Mouse (Mus musculus): ENCODE measurements around the gene Creb1. TPM values are rescaled to one million over a fixed set of nuclear protein-coding genes. Genes with fewer than 3 reads are reported as not detected.
"Not testable (repeated sequence)": the region's sequence is repeated elsewhere in the genome, so short reads cannot be mapped to it uniquely, and the experiment has no call there.

Creb1 gene
- polyA plus RNA-seq, 1 experiment from 2014 or later = 58.1 TPM

- no peak overlapping the region for H3K27ac ChIP-seq (replicated peaks; ENCODE audit: low read depth, low read length)
- DNase-seq = no peak
- H3K4me2 ChIP-seq (ENCODE audit: low read length) = no peak overlapping the region
- no peak overlapping the region for H3K4me3 ChIP-seq (replicated peaks; ENCODE audit: low read depth, low read length)
- H3K4me1 ChIP-seq (ENCODE audit: control insufficient read depth, insufficient read depth, low read length) = no peaks in the 10 kb centered on the region
- H3K9ac ChIP-seq (replicated peaks; ENCODE audit: low read length) = no peak overlapping the region
- ATAC-seq (ENCODE audit: low FRiP score, low TSS enrichment) = no peak
- no peaks in the 10 kb centered on the region for H3K27me3 ChIP-seq (ENCODE audit: control insufficient read depth, insufficient read depth, low read length)
- 95% methylated on average over 3 of the region's 3 CpGs for WGBS
- peaks cover 33% of the 10 kb centered on the region for H3K36me3 ChIP-seq (ENCODE audit: control insufficient read depth, insufficient read depth, low read length)
- H3K9me3 ChIP-seq (ENCODE audit: control insufficient read depth, low read length) = no peaks in the 10 kb centered on the region
These were observed 27.7 kb downstream of the Creb1 start for GRCm38 (mm10) chr1:64560105-64560504.

GRCm38 (mm10) chr1:64568206-64568605, 35.8 kb downstream of the Creb1 start:
- Histone ChIP-seq H3K4me1 (ENCODE audit: control insufficient read depth, insufficient read depth, low read length) (no peaks in the 10 kb centered on the region), H3K9ac (replicated peaks; ENCODE audit: low read length) (no peak overlapping the region), H3K4me3 (replicated peaks; ENCODE audit: low read depth, low read length) (no peak overlapping the region), H3K4me2 (ENCODE audit: low read length) (no peak overlapping the region), H3K9me3 (ENCODE audit: control insufficient read depth, low read length) (no peaks in the 10 kb centered on the region), H3K27me3 (ENCODE audit: control insufficient read depth, insufficient read depth, low read length) (no peaks in the 10 kb centered on the region), H3K36me3 (ENCODE audit: control insufficient read depth, insufficient read depth, low read length) (peaks cover 44% of the 10 kb centered on the region), H3K27ac (replicated peaks; ENCODE audit: low read depth, low read length) (no peak overlapping the region)
- no peak for DNase-seq
- ATAC-seq (ENCODE audit: low FRiP score, low TSS enrichment) = no peak

- WGBS = 86% methylated on average over 7 of the region's 7 CpGs
- H3K9ac ChIP-seq (replicated peaks; ENCODE audit: low read length) = no peak overlapping the region
- H3K36me3 ChIP-seq (ENCODE audit: control insufficient read depth, insufficient read depth, low read length) = peaks cover 46% of the 10 kb centered on the region
- no peak overlapping the region for H3K4me3 ChIP-seq (replicated peaks; ENCODE audit: low read depth, low read length)
- DNase-seq = no peak
- no peaks in the 10 kb centered on the region for H3K27me3 ChIP-seq (ENCODE audit: control insufficient read depth, insufficient read depth, low read length)
- no peak overlapping the region for H3K4me2 ChIP-seq (ENCODE audit: low read length)
- H3K9me3 ChIP-seq (ENCODE audit: control insufficient read depth, low read length) = no peaks in the 10 kb centered on the region
- no peak for ATAC-seq (ENCODE audit: low FRiP score, low TSS enrichment)
- no peaks in the 10 kb centered on the region for H3K4me1 ChIP-seq (ENCODE audit: control insufficient read depth, insufficient read depth, low read length)
- H3K27ac ChIP-seq (replicated peaks; ENCODE audit: low read depth, low read length) = no peak overlapping the region
These were observed 43.6 kb downstream of the Creb1 start for GRCm38 (mm10) chr1:64576022-64576421.

- no peak overlapping the region for H3K4me2 ChIP-seq (ENCODE audit: low read length)
These were observed 44.3 kb downstream of the Creb1 start for GRCm38 (mm10) chr1:64576732-64577131.

GRCm38 (mm10) chr1:64577911-64578310, 45.5 kb downstream of the Creb1 start:
- not testable (repeated sequence) for H3K4me1 ChIP-seq (ENCODE audit: control insufficient read depth, insufficient read depth, low read length); ATAC-seq (ENCODE audit: low FRiP score, low TSS enrichment); H3K27ac ChIP-seq (replicated peaks; ENCODE audit: low read depth, low read length); DNase-seq; H3K27me3 ChIP-seq (ENCODE audit: control insufficient read depth, insufficient read depth, low read length); H3K4me2 ChIP-seq (ENCODE audit: low read length); H3K9ac ChIP-seq (replicated peaks; ENCODE audit: low read length); H3K9me3 ChIP-seq (ENCODE audit: control insufficient read depth, low read length); H3K4me3 ChIP-seq (replicated peaks; ENCODE audit: low read depth, low read length)
- peaks cover 53% of the 10 kb centered on the region for H3K36me3 ChIP-seq (ENCODE audit: control insufficient read depth, insufficient read depth, low read length)
- 54% methylated on average over 9 of the region's 9 CpGs for WGBS

More at GRCm38 (mm10) chr1:64576732-64577131, 44.3 kb downstream of the Creb1 start:
- no peak overlapping the region for H3K4me3 ChIP-seq (replicated peaks; ENCODE audit: low read depth, low read length)
- no peak overlapping the region for H3K9ac ChIP-seq (replicated peaks; ENCODE audit: low read length)
- H3K4me1 ChIP-seq (ENCODE audit: control insufficient read depth, insufficient read depth, low read length) = no peaks in the 10 kb centered on the region
- H3K27me3 ChIP-seq (ENCODE audit: control insufficient read depth, insufficient read depth, low read length) = no peaks in the 10 kb centered on the region
- no peaks in the 10 kb centered on the region for H3K9me3 ChIP-seq (ENCODE audit: control insufficient read depth, low read length)
- peaks cover 50% of the 10 kb centered on the region for H3K36me3 ChIP-seq (ENCODE audit: control insufficient read depth, insufficient read depth, low read length)
- 65% methylated on average over 2 of the region's 2 CpGs for WGBS
- no peak overlapping the region for H3K27ac ChIP-seq (replicated peaks; ENCODE audit: low read depth, low read length)
- ATAC-seq (ENCODE audit: low FRiP score, low TSS enrichment) (no peak), DNase-seq (no peak)

- Histone ChIP-seq H3K4me1 (ENCODE audit: control insufficient read depth, insufficient read depth, low read length) (no peaks in the 10 kb centered on the region), H3K9ac (replicated peaks; ENCODE audit: low read length) (no peak overlapping the region), H3K36me3 (ENCODE audit: control insufficient read depth, insufficient read depth, low read length) (peaks cover 51% of the 10 kb centered on the region), H3K27ac (replicated peaks; ENCODE audit: low read depth, low read length) (no peak overlapping the region), H3K4me3 (replicated peaks; ENCODE audit: low read depth, low read length) (no peak overlapping the region), H3K27me3 (ENCODE audit: control insufficient read depth, insufficient read depth, low read length) (no peaks in the 10 kb centered on the region), H3K9me3 (ENCODE audit: control insufficient read depth, low read length) (no peaks in the 10 kb centered on the region), H3K4me2 (ENCODE audit: low read length) (no peak overlapping the region)
- no peak for DNase-seq
- no peak for ATAC-seq (ENCODE audit: low FRiP score, low TSS enrichment)
- 93% methylated on average over 3 of the region's 3 CpGs for WGBS
These were observed 46.4 kb downstream of the Creb1 start for GRCm38 (mm10) chr1:64578801-64579200.

- WGBS = 70% methylated on average over 5 of the region's 5 CpGs
- no peak overlapping the region for H3K4me3 ChIP-seq (replicated peaks; ENCODE audit: low read depth, low read length)
- no peak overlapping the region for H3K27ac ChIP-seq (replicated peaks; ENCODE audit: low read depth, low read length)
- H3K4me1 ChIP-seq (ENCODE audit: control insufficient read depth, insufficient read depth, low read length) = no peaks in the 10 kb centered on the region
- no peak for DNase-seq
- H3K9ac ChIP-seq (replicated peaks; ENCODE audit: low read length) = no peak overlapping the region
- no peaks in the 10 kb centered on the region for H3K27me3 ChIP-seq (ENCODE audit: control insufficient read depth, insufficient read depth, low read length)
- H3K36me3 ChIP-seq (ENCODE audit: control insufficient read depth, insufficient read depth, low read length) = peaks cover 28% of the 10 kb centered on the region
- ATAC-seq (ENCODE audit: low FRiP score, low TSS enrichment) = no peak
- no peaks in the 10 kb centered on the region for H3K9me3 ChIP-seq (ENCODE audit: control insufficient read depth, low read length)
- H3K4me2 ChIP-seq (ENCODE audit: low read length) = no peak overlapping the region
These were observed 66.5 kb downstream of the Creb1 start for GRCm38 (mm10) chr1:64598926-64599325.

GRCm38 (mm10) chr1:64600413-64601077, 68.1 kb downstream of the Creb1 start:
- no peak for DNase-seq
- no peak for ATAC-seq (ENCODE audit: low FRiP score, low TSS enrichment)
- H3K9me3 ChIP-seq (ENCODE audit: control insufficient read depth, low read length) = no peaks in the 10 kb centered on the region
- H3K27ac ChIP-seq (replicated peaks; ENCODE audit: low read depth, low read length) = no peak overlapping the region
- no peak overlapping the region for H3K4me2 ChIP-seq (ENCODE audit: low read length)
- 90% methylated on average over 7 of the region's 7 CpGs for WGBS
- no peaks in the 10 kb centered on the region for H3K4me1 ChIP-seq (ENCODE audit: control insufficient read depth, insufficient read depth, low read length)
- no peak overlapping the region for H3K4me3 ChIP-seq (replicated peaks; ENCODE audit: low read depth, low read length)
- peaks cover 28% of the 10 kb centered on the region for H3K36me3 ChIP-seq (ENCODE audit: control insufficient read depth, insufficient read depth, low read length)
- H3K9ac ChIP-seq (replicated peaks; ENCODE audit: low read length) = no peak overlapping the region
- no peaks in the 10 kb centered on the region for H3K27me3 ChIP-seq (ENCODE audit: control insufficient read depth, insufficient read depth, low read length)

GRCm38 (mm10) chr1:64601242-64601842, 68.9 kb downstream of the Creb1 start:
- Histone ChIP-seq H3K36me3 (ENCODE audit: control insufficient read depth, insufficient read depth, low read length) (peaks cover 33% of the 10 kb centered on the region), H3K27me3 (ENCODE audit: control insufficient read depth, insufficient read depth, low read length) (no peaks in the 10 kb centered on the region), H3K4me1 (ENCODE audit: control insufficient read depth, insufficient read depth, low read length) (no peaks in the 10 kb centered on the region), H3K9ac (replicated peaks; ENCODE audit: low read length) (no peak overlapping the region), H3K27ac (replicated peaks; ENCODE audit: low read depth, low read length) (no peak overlapping the region), H3K4me2 (ENCODE audit: low read length) (no peak overlapping the region), H3K9me3 (ENCODE audit: control insufficient read depth, low read length) (no peaks in the 10 kb centered on the region), H3K4me3 (replicated peaks; ENCODE audit: low read depth, low read length) (no peak overlapping the region)
- ATAC-seq (ENCODE audit: low FRiP score, low TSS enrichment) (no peak), DNase-seq (no peak)
- WGBS = 92% methylated on average over 6 of the region's 6 CpGs

All from midbrain, embryonic 14.5 days (tissue).